Mouse (Mus musculus) ovary, postnatal 10 days (tissue): Measurements from ENCODE around the gene 1700017B05Rik.

ENCODE experiments used
- DNase-seq: peaks from one replicate; pipeline ENCODE4 v3.0.0; 2022; ENCODE audit warnings: low spot score

1700017B05Rik gene

GRCm38 (mm10) chr9:57271837-57272562 lies 9.6 kb upstream of the 1700017B05Rik start:
- no peak for DNase-seq

DNA sequence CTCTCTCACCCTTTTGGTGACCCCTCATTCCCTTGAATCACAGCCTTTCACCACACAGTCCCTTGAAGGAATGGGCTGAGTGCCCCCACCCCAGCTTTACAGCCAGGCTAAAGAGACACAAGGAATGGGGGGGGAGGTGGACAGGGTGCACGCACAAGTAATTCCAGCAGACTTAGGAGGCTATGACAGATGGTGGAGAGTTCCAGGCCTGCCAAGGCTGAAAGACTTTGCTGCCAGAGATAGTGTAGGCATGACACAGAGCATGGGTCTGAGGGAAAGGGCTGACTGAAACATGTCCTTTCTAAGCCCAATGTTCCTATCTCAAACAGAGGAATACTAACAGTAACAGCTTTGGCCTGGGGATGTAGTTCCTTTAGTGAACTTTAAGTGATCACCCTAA lies 8.7 kb upstream of the 1700017B05Rik start:
- DNase-seq = no peak

- no peak for DNase-seq
These were observed 8.0 kb upstream of the 1700017B05Rik start for GRCm38 (mm10) chr9:57270399-57270798.

- no peak for DNase-seq
These were observed 7.0 kb upstream of the 1700017B05Rik start for GRCm38 (mm10) chr9:57269384-57269783.

DNA sequence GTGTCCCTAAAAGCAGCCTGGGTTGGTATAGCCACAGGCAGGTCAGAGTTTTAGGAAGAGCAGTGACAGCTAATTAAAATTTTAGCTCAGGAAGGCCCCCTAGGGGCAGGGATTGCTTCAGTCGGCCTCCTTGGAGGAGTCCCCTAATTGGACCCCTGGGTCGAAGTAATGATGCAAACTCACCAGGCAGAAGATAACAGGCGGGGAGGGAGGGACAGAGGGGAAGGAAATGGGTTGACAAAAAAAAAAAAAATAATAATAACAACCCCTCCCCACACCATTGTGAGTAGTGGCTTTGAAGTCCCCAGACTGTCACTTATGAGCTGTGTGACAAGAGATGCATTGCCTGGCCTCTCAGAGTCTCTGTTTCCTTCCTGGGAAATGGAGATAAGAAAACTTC lies 6.2 kb upstream of the 1700017B05Rik start:
- DNase-seq = no peak

DNA sequence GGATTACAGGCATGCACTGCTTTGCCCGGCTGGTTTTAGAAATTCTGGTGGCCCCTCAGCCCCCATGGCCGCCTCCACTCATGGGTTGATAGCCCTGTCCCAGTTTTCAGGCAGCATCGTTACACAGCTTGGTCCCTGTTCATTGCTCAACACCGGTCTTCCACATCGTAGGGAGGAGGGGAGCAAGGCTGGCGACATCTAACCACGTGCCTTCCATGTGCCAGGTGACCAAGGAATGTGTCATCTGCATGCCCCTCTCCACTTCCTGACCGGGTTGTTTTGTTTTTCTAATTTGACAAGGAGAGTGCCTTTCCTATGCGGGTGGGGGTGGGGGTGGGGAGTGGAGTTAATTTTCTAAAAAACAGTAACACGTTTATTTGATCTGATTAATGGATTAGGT lies 5.7 kb upstream of the 1700017B05Rik start:
- DNase-seq = no peak

DNA sequence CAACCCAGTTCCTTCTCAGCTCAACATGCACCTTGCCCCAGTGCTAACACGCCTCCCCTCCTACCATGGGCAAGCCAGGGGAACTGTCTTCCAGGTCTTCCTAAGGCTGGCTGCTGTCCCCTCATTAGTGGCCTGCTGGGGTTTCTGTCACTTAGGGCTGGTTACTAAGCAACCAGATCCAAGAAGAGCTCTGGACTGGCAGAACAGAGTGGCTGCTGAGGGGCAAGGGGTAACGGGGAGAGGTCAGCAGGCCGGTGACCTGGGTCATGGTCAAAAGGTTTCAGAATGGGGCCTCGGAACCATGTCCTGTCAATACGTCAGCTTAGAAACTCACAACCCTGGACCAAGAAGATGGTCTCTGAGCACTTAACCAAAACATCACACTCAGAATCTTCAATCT lies 5.0 kb upstream of the 1700017B05Rik start:
- DNase-seq = no peak

DNA sequence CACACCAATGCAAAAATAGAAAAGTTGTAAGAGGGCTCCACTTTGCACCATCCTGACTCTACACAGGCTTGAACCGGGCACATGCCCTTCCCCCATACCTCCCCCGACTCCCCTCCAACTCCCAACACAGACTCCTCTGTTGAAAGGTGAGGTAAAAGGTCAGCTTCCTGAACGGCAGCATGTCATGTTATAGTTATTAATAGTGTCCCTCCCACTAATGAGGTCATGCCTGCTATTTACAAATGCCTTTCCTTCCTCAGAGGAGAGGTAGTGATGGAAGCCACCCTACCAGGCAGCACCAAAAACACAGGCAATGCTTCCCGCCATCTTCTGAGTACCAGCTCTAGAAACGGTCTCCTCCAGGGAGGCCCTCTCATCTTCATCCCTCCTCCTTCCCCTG lies 2.7 kb upstream of the 1700017B05Rik start:
- DNase-seq = no peak

DNA sequence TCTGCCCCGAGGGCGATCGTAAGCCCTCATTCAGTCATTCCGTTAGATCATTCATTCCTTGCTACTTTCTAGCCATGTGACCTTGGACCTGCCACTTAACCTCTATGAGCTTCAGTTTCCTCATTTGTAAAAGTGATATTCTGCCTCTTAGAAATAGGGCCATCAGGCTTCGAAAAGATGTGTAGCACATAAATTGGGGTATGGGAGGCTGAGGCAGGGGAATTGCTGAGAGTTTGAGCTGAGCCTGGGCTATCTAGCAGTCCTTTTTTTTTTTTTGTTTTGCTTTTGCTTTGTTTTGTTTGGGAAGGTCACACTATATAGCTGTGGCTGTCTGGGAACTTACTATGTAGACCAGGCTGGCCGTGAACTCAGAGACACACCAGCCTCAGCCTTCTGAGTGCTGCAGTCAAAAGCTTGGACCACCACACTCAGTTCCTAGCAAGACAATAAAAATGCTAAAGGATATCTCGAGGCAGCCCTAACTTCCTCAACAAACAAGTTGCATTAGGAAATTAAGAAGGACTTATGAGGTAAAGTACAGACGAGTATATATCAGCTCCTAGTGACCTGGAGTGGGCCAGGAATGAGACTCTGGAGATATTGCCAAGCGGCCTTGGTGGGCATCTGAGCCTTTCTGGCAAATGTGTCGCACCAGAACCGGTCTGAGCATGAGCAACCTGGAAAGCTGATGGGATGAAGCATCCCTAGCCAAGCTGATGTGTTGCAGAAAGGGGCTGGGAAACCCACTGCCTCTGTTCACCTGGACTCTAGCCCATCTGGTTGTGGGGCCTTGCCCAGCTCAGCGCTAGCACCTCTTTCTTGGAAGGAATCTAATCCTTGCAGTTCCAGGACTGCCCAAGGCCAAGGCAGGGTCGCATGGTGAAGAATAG lies 628 bp upstream of the 1700017B05Rik start:
- DNase-seq = no peak

DNA sequence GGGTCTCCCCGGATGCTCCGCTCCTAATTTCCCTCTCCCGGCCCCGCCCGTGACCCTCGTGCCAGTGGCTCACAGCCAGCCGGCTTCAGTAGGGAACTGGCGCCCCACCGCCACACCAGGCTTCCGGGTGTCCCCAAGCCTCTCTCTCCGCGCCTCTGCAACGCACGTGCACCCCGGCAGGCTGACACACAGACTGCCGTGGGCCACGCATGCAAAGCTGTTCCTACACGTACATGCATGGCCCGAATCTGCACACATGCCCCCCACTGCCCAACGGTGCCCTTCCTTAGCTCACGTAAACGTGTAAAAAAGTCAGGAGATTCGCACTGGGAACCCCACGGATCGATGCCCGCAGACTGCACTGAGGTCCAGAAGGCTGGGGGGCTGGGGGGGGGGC lies 898 bp downstream of the 1700017B05Rik start:
- peak; percentile 45 for DNase-seq

GRCm38 (mm10) chr9:57260940-57261339 lies 1.5 kb downstream of the 1700017B05Rik start:
- DNase-seq = no peak

DNA sequence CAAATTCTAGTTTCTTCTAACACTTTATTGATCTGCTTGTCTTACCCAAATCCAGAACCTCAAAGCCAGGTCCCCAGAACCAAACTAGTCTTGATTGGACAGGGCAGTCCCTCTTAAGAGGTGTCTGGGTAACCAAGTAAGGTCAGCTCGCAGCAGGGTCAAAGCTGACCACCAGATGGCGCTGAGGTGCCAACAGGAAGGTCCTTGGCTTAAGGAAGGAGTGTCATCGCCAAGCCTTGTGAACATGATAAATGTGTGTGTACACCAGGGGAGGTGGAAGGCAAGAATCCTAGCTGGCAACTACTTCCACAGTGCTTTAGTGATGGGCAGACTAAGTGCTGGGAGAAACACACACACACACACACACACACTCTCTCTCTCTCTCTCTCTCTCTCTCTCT lies 2.7 kb downstream of the 1700017B05Rik start:
- peak; percentile 93 for DNase-seq

- DNase-seq = no peak
These were observed 4.8 kb downstream of the 1700017B05Rik start for GRCm38 (mm10) chr9:57257627-57258026.

GRCm38 (mm10) chr9:57256861-57257260 lies 5.6 kb downstream of the 1700017B05Rik start:
- DNase-seq = no peak

DNA sequence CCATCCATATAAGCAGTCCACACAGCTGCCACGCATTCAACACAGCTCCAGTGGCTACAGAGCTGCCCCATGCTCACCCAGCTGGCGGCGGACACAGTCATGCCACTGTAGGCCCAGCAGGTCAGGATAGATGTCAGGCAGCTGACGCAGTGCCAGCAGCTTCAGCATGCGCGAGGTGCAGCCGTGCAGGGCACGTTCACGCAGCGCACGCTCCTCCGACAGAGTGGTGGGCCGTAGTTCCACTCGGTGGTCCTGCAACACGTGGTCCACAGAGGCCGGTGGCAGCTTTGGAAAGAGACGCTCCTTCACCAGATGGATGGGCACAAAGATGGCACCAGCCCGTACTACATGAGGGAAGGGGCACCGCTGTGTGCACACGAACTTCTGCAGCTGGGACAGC lies 6.1 kb downstream of the 1700017B05Rik start:
- DNase-seq = no peak

GRCm38 (mm10) chr9:57254823-57255495 lies 7.5 kb downstream of the 1700017B05Rik start:
- no peak for DNase-seq

DNA sequence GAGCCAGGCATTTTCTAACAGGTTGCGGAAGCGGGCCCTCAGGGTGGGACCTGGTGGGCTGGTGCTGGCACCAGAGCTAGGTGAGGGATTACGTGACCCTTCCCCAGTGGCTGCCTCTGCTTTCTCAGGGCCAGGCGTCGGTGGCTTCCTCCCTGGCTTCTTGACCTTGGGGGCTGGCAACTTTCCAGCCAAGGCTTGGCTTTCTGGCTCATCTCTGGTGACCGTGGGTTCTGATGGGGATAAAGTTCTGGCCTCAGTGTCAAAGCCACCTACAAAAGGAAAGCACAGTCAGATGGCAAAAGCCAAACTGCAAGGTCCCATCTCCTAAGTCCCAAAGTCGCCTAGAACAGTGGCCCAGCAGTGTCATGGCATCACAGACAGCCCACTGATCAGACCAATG lies 8.4 kb downstream of the 1700017B05Rik start:
- no peak for DNase-seq

GRCm38 (mm10) chr9:57251139-57251538 lies 11.3 kb downstream of the 1700017B05Rik start:
- DNase-seq = no peak

DNA sequence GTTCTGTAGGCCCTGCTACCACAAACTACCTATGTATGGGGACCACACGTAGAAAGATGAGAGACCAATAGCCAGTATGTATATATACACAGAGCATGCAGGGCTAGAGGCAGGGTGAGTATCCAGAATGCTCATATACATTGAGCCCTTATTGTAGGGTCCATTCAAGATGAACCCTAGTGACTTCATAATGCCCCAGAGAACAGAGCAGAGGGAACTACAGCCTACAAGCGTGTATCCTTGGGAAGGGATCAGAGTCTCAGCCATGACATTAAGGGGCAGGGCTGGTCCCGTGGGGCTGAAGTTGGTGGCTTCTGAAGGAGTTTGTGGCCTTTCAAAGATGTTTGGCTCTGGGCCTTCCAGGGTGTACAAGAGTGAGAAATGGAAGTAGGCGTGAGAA lies 12.4 kb downstream of the 1700017B05Rik start:
- DNase-seq = no peak

DNA sequence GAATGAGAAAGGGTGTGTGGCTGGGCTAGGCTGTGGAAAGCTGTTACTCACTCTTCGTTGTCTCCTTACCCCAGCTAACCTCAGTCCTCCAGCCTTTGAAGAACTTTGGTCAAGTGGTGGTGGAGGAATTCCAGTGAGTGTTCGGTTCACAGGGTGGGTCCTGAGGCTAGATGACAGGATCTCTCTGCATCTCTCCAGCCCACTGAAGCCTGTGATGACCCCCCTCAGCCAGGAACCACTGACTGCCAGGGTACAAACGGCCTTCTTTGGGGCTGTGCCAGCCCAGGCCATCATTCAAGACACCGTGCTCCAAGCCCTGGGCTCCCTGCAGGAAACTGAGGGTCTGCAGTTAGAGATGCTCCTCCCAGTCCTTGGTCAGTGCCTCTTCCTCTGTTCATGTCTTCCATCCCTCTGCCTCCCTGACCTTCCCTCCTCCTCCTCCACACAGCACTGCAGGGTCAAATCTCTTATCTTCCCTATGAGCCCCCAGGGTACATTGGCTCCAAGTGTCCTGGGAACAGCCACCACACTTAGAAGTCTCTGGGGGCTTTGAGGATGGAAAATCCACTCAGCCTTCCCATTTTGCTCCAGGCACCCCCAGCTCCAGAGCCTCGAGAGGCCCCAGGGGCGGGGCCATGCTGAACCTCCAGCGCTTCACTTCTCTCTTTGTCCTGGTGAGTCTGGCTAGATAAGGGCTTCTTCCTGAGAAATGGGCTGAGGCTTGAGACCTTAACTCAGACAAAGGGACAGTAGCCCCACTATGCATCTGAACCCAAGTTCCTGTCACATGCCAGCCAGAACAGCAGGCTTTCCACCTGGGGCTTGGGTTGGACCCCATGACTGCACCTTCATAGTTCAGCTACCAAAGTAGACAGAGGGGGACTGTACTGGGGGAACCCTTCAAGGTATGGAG lies 14.1 kb downstream of the 1700017B05Rik start:
- no peak for DNase-seq

DNA sequence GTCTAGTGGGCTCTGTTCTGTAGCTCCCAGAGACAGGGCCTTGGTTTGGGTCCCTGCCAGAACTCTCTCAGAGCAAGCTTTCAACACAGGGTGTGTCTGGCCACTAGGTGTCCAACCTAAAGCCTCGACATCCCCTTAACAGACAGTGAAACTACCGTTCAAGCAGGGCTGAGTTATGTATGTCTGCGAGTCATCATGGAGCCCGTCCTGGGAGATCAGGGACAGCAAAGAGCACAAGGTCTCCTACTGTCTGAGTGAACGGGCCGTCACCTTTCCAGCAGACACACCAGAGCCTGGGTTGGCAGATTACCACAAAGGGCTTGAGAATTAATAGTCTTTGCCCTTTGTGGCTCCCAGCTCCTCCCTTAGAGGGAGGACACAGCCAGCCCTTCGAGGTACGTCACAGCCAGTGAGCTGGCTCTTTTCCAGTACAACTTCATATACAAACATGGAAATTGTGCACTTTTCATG lies 15.2 kb downstream of the 1700017B05Rik start:
- no peak for DNase-seq

GRCm38 (mm10) chr9:57246482-57246881 lies 15.9 kb downstream of the 1700017B05Rik start:
- DNase-seq = no peak
